Mouse (Mus musculus): ENCODE measurements around the gene Cenpv. TPM values are rescaled to one million over a fixed set of nuclear protein-coding genes. Genes with fewer than 3 reads are reported as not detected.
"Not testable (repeated sequence)": the region's sequence is repeated elsewhere in the genome, so short reads cannot be mapped to it uniquely, and the experiment has no call there.

The Cenpv gene
- polyA plus RNA-seq, 1 experiment from 2014 or later: 39.0 TPM

- Histone ChIP-seq H3K4me3 (no peak overlapping the region), H3K36me3 (peaks cover 18% of the 10 kb centered on the region; the same call in 1 of the 2 replicates), H3K27me3 (ENCODE audit: insufficient read depth, poor library complexity, severe bottlenecking) (no peaks in the 10 kb centered on the region), H3K4me1 (replicated peaks) (peaks cover 9% of the 10 kb centered on the region), H3K27ac (no peak overlapping the region; the same call in 1 of the 2 replicates), H3K9me3 (no peaks in the 10 kb centered on the region)
- DNase-seq (ENCODE audit: low spot score): no peak
- WGBS: 81% methylated on average over 13 of the region's 13 CpGs
These were observed 27.4 kb downstream of the Cenpv start for GRCm38 (mm10) chr11:62511444-62512202.

GRCm38 (mm10) chr11:62510956-62511355 lies 28.1 kb downstream of the Cenpv start:
- H3K4me3 ChIP-seq: no peak overlapping the region
- no peaks in the 10 kb centered on the region for H3K27me3 ChIP-seq (ENCODE audit: insufficient read depth, poor library complexity, severe bottlenecking)
- peaks cover 18% of the 10 kb centered on the region; the same call in 1 of the 2 replicates for H3K36me3 ChIP-seq
- H3K27ac ChIP-seq: no peak overlapping the region
- DNase-seq (ENCODE audit: low spot score): no peak
- H3K9me3 ChIP-seq: no peaks in the 10 kb centered on the region
- peaks cover 9% of the 10 kb centered on the region for H3K4me1 ChIP-seq (replicated peaks)
- 86% methylated on average over 5 of the region's 5 CpGs for WGBS

- no peaks in the 10 kb centered on the region for H3K9me3 ChIP-seq
- no peak for DNase-seq (ENCODE audit: low spot score)
- WGBS: 82% methylated on average over 3 of the region's 3 CpGs
These were observed 29.5 kb downstream of the Cenpv start for GRCm38 (mm10) chr11:62509571-62509970.

GRCm38 (mm10) chr11:62508816-62509215 lies 30.2 kb downstream of the Cenpv start:
- not testable (repeated sequence) for H3K9me3 ChIP-seq; H3K27ac ChIP-seq; H3K27me3 ChIP-seq (ENCODE audit: insufficient read depth, poor library complexity, severe bottlenecking); H3K4me3 ChIP-seq; H3K4me1 ChIP-seq (replicated peaks); DNase-seq (ENCODE audit: low spot score)
- peaks cover 25% of the 10 kb centered on the region; the same call in 1 of the 2 replicates for H3K36me3 ChIP-seq
- 95% methylated on average over 5 of the region's 5 CpGs for WGBS

More at GRCm38 (mm10) chr11:62509571-62509970, 29.5 kb downstream of the Cenpv start:
- Histone ChIP-seq H3K36me3 (peaks cover 25% of the 10 kb centered on the region; the same call in 1 of the 2 replicates), H3K4me1 (replicated peaks) (peaks cover 9% of the 10 kb centered on the region), H3K4me3 (no peak overlapping the region), H3K27ac (no peak overlapping the region), H3K27me3 (ENCODE audit: insufficient read depth, poor library complexity, severe bottlenecking) (no peaks in the 10 kb centered on the region)

- not testable (repeated sequence) for H3K27me3 ChIP-seq (ENCODE audit: insufficient read depth, poor library complexity, severe bottlenecking); H3K27ac ChIP-seq; H3K4me3 ChIP-seq; H3K4me1 ChIP-seq (replicated peaks); DNase-seq (ENCODE audit: low spot score); H3K9me3 ChIP-seq
- H3K36me3 ChIP-seq: peaks cover 22% of the 10 kb centered on the region; the same call in 1 of the 2 replicates
- WGBS: 98% methylated on average over 13 of the region's 13 CpGs
These were observed 30.7 kb downstream of the Cenpv start for GRCm38 (mm10) chr11:62508365-62508764.

- no peaks in the 10 kb centered on the region for H3K9me3 ChIP-seq
- WGBS: 88% methylated on average over 4 of the region's 4 CpGs
- H3K36me3 ChIP-seq: peaks cover 18% of the 10 kb centered on the region; the same call in 1 of the 2 replicates
- DNase-seq (ENCODE audit: low spot score): no peak
- no peak overlapping the region for H3K27ac ChIP-seq
- no peaks in the 10 kb centered on the region for H3K27me3 ChIP-seq (ENCODE audit: insufficient read depth, poor library complexity, severe bottlenecking)
- H3K4me3 ChIP-seq: no peak overlapping the region
- H3K4me1 ChIP-seq (replicated peaks): peaks cover 7% of the 10 kb centered on the region
These were observed 31.4 kb downstream of the Cenpv start for GRCm38 (mm10) chr11:62507683-62508082.

- Histone ChIP-seq H3K9me3 (no peaks in the 10 kb centered on the region), H3K4me1 (replicated peaks) (peaks cover 4% of the 10 kb centered on the region; the same call in 1 of the 2 replicates), H3K27me3 (ENCODE audit: insufficient read depth, poor library complexity, severe bottlenecking) (no peaks in the 10 kb centered on the region), H3K36me3 (0 out of 2 replicates have a peak, but pooled peaks cover 7% of the 10 kb centered on the region), H3K4me3 (no peak overlapping the region), H3K27ac (no peak overlapping the region)
- 87% methylated on average over 2 of the region's 2 CpGs for WGBS
- DNase-seq (ENCODE audit: low spot score): no peak
These were observed 38.5 kb downstream of the Cenpv start for GRCm38 (mm10) chr11:62500529-62500928.

GRCm38 (mm10) chr11:62498802-62499201 lies 40.3 kb downstream of the Cenpv start:
- Histone ChIP-seq H3K9me3 (no peaks in the 10 kb centered on the region), H3K27ac (no peak overlapping the region), H3K4me3 (no peak overlapping the region), H3K4me1 (replicated peaks) (peaks cover 18% of the 10 kb centered on the region), H3K27me3 (ENCODE audit: insufficient read depth, poor library complexity, severe bottlenecking) (no peaks in the 10 kb centered on the region), H3K36me3 (no peaks in the 10 kb centered on the region)
- WGBS: 83% methylated on average over 2 of the region's 2 CpGs
- no peak for DNase-seq (ENCODE audit: low spot score)

- 58% methylated on average over 3 of the region's 3 CpGs for WGBS
- Histone ChIP-seq H3K4me3 (no peak overlapping the region), H3K36me3 (no peaks in the 10 kb centered on the region), H3K4me1 (replicated peaks) (peaks cover 18% of the 10 kb centered on the region), H3K9me3 (no peaks in the 10 kb centered on the region), H3K27me3 (ENCODE audit: insufficient read depth, poor library complexity, severe bottlenecking) (no peaks in the 10 kb centered on the region), H3K27ac (no peak overlapping the region)
- DNase-seq (ENCODE audit: low spot score): no peak
These were observed 41.9 kb downstream of the Cenpv start for GRCm38 (mm10) chr11:62497181-62497580.

- Histone ChIP-seq H3K27ac (no peak overlapping the region), H3K27me3 (ENCODE audit: insufficient read depth, poor library complexity, severe bottlenecking) (no peaks in the 10 kb centered on the region), H3K4me3 (no peak overlapping the region), H3K4me1 (replicated peaks) (peaks cover 18% of the 10 kb centered on the region), H3K36me3 (no peaks in the 10 kb centered on the region), H3K9me3 (no peaks in the 10 kb centered on the region)
- DNase-seq (ENCODE audit: low spot score): peak; percentile 30
- 63% methylated on average over 5 of the region's 5 CpGs for WGBS
These were observed 42.8 kb downstream of the Cenpv start for GRCm38 (mm10) chr11:62496151-62496715.

- no peaks in the 10 kb centered on the region for H3K36me3 ChIP-seq
- H3K4me1 ChIP-seq (replicated peaks): peaks cover 18% of the 10 kb centered on the region
- H3K27me3 ChIP-seq (ENCODE audit: insufficient read depth, poor library complexity, severe bottlenecking): no peaks in the 10 kb centered on the region
- H3K4me3 ChIP-seq: no peak overlapping the region
- DNase-seq (ENCODE audit: low spot score): peak; percentile 25
- H3K27ac ChIP-seq: peak overlapping the region; percentile 87
- H3K9me3 ChIP-seq: no peaks in the 10 kb centered on the region
- 33% methylated on average over 9 of the region's 10 CpGs for WGBS
These were observed 43.7 kb downstream of the Cenpv start for GRCm38 (mm10) chr11:62495276-62495801.

GRCm38 (mm10) chr11:62494754-62495275 lies 44.2 kb downstream of the Cenpv start:
- no peaks in the 10 kb centered on the region for H3K27me3 ChIP-seq (ENCODE audit: insufficient read depth, poor library complexity, severe bottlenecking)
- DNase-seq (ENCODE audit: low spot score): peak; percentile 60
- H3K36me3 ChIP-seq: no peaks in the 10 kb centered on the region
- H3K27ac ChIP-seq: peak overlapping the region; percentile 87
- H3K9me3 ChIP-seq: no peaks in the 10 kb centered on the region
- WGBS: 4% methylated on average over 6 of the region's 6 CpGs
- H3K4me1 ChIP-seq (replicated peaks): peaks cover 18% of the 10 kb centered on the region
- no peak overlapping the region; the same call in 1 of the 2 replicates for H3K4me3 ChIP-seq

GRCm38 (mm10) chr11:62493701-62494100 lies 45.4 kb downstream of the Cenpv start:
- no peaks in the 10 kb centered on the region for H3K36me3 ChIP-seq
- 97% methylated on average over 6 of the region's 6 CpGs for WGBS
- H3K4me1 ChIP-seq (replicated peaks): peaks cover 18% of the 10 kb centered on the region
- H3K9me3 ChIP-seq: no peaks in the 10 kb centered on the region
- no peak overlapping the region for H3K4me3 ChIP-seq
- no peak for DNase-seq (ENCODE audit: low spot score)
- H3K27me3 ChIP-seq (ENCODE audit: insufficient read depth, poor library complexity, severe bottlenecking): no peaks in the 10 kb centered on the region
- no peak overlapping the region for H3K27ac ChIP-seq
